Comparison of ENCODE assay signal across 9 mouse cellular contexts in the genomic region with DNA sequence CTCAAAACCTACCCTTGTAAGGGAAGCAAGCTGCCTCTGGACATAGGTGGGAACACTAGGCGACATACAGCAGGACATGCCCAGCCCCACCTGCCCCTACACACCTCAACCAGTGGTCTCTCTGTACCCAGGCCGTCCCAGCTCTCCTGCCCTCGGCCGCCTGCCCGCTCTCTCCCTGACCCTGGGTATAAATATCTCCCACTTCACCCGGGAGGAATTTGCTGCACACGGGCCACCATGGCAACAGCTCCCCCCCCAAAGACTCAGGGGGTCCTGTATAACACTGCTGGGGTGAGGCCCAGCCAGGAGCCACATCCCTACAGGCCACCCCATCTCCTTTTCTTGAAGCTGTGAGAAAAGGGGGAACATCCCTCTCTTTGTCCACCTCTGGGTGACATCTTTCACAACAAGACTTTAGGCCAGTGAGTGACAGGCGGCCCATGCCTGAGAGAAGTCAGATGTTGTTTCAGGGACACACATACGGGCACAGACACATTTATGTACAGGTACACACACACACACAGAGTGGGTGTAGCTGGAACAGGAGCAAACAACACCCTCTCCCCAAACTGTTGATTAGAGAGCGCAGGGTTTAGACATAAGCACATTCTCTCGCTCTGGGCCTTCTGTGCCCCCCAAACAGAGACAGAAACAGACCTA. TPM values are rescaled to one million over a fixed set of nuclear protein-coding genes. Genes with fewer than 3 reads are reported as not detected.
DNase-seq lines count a peak whose midpoint lies in the region; ATAC-seq and TF ChIP-seq lines count a peak whose summit lies in the region.
"Had no signal": no experiment of that assay in that cellular context is flagged by ENCODE, and none has a peak within 500 bp of the region (broad histone marks: within the 10 kb centered on the region; RNA-seq: fewer than 3 reads in every experiment).

No protein-coding gene starts in this region.

- TF ChIP-seq CTCF in left cerebral cortex, adult 2 months (IDR thresholded peaks at IDR 0.05) = no peak

- intact Hi-C loops in left cerebral cortex, adult 2 months (cut with DNase I) = loop anchor here (5.0 kb wide), 1 partner anchor 82 kb away; a partner anchor contains a TSS
- intact Hi-C loops in gastrocnemius, postnatal 14 days (cut with DNase I; ENCODE audit: low total_unique reads) = no loop called here

- ATAC-seq in hindbrain, embryonic 15.5 days (ENCODE audit: low FRiP score, low read depth) = no peak
- ATAC-seq in neural tube, embryonic 13.5 days (ENCODE audit: low read depth) = no peak

- H3K36me3 ChIP-seq in hindbrain, embryonic 15.5 days = no peaks in the 10 kb centered on the region
- no peaks in the 10 kb centered on the region for H3K36me3 ChIP-seq in neural tube, embryonic 13.5 days

- H3K9me3 ChIP-seq in hindbrain, embryonic 15.5 days = no peaks in the 10 kb centered on the region
- H3K9me3 ChIP-seq in neural tube, embryonic 13.5 days = no peaks in the 10 kb centered on the region

- 42% methylated on average over 11 of the region's 11 CpGs for WGBS in hindbrain, embryonic 15.5 days
- WGBS in neural tube, embryonic 13.5 days = 46% methylated on average over 11 of the region's 11 CpGs

- no peak for DNase-seq in left cerebral cortex, adult 2 months (ENCODE audit: extremely low spot score in 1 of 2, low spot score in 2 of 2)
- DNase-seq in left cerebral cortex, adult 8-10 months (ENCODE audit: low spot score in 2 of 2) = no peak
- peak; percentile 69 for DNase-seq in gastrocnemius, postnatal 14 days
- DNase-seq in cerebellum, adult 9-11 months = no peak
- no peak for DNase-seq in urinary bladder, postnatal 25 days (ENCODE audit: low spot score)
- no peak for DNase-seq in frontal cortex, postnatal 25 days (ENCODE audit: low spot score in 2 of 2)

- no peak overlapping the region for H3K9ac ChIP-seq in hindbrain, embryonic 15.5 days
- peak overlapping the region; percentile 34; the same call in 1 of the 2 replicates for H3K9ac ChIP-seq in neural tube, embryonic 13.5 days

- H3K27ac ChIP-seq in left cerebral cortex, adult 2 months = peak overlapping the region; percentile 97
- 0 out of 2 replicates have a peak overlapping the region, but pooled peaks have one; percentile 2 for H3K27ac ChIP-seq in hindbrain, embryonic 15.5 days (replicated peaks)
- peak overlapping the region; percentile 7; the same call in 1 of the 2 replicates for H3K27ac ChIP-seq in neural tube, embryonic 13.5 days (replicated peaks)

- H3K4me1 ChIP-seq in hindbrain, embryonic 15.5 days (replicated peaks) = peaks cover 36% of the 10 kb centered on the region
- H3K4me1 ChIP-seq in neural tube, embryonic 13.5 days (replicated peaks) = peaks cover 50% of the 10 kb centered on the region

- H3K4me2 ChIP-seq in hindbrain, embryonic 15.5 days = peak overlapping the region; percentile 30
- peak overlapping the region; percentile 63 for H3K4me2 ChIP-seq in neural tube, embryonic 13.5 days

- H3K27me3 ChIP-seq in hindbrain, embryonic 15.5 days = peaks cover 35% of the 10 kb centered on the region
- peaks cover 54% of the 10 kb centered on the region for H3K27me3 ChIP-seq in neural tube, embryonic 13.5 days

- H3K4me3 ChIP-seq in left cerebral cortex, adult 2 months = peak overlapping the region; percentile 9
- no peak overlapping the region for H3K4me3 ChIP-seq in hindbrain, embryonic 15.5 days
- no peak overlapping the region for H3K4me3 ChIP-seq in neural tube, embryonic 13.5 days
- H3K4me3 ChIP-seq: myocyte had no signal

RNA-seq across cellular contexts. Expression of a gene that starts 2.2 kb away (rescaled TPM):
- total RNA-seq in left cerebral cortex, adult 2 months (2021) = 10 to 100 TPM; 72.8 to 79.1 TPM
- 100 to 1,000 TPM in 2 of 4 experiments, 10 to 100 TPM in 2; 57.6 to 144 (median 110) TPM for total RNA-seq in left cerebral cortex, adult 8-10 months (2022)
- 1,000 to 10,000 TPM; 1,292 to 1,295 TPM for total RNA-seq in gastrocnemius, postnatal 14 days (2021)
- 46.2 and 55.7 TPM in 2 replicates for polyA plus RNA-seq in hindbrain, embryonic 15.5 days (2015; fragmentation: Nextera tagmentation; extraction: Ambion mirVana)
- 28.2 and 33.9 TPM in 2 replicates for polyA plus RNA-seq in neural tube, embryonic 13.5 days (2015; fragmentation: Nextera tagmentation; extraction: Ambion mirVana)

RNA-seq across cellular contexts. Expression of a gene that starts 3.5 kb away (rescaled TPM):
- 100 to 1,000 TPM; 174 to 184 TPM for total RNA-seq in left cerebral cortex, adult 2 months (2021)
- 100 to 1,000 TPM; 162 to 173 (median 169) TPM for total RNA-seq in left cerebral cortex, adult 8-10 months (2022)
- 1 to 10 TPM; 2.0 to 2.1 TPM for total RNA-seq in gastrocnemius, postnatal 14 days (2021)
- polyA plus RNA-seq in hindbrain, embryonic 15.5 days (2015; fragmentation: Nextera tagmentation; extraction: Ambion mirVana) = 265 and 282 TPM in 2 replicates
- 181 and 239 TPM in 2 replicates for polyA plus RNA-seq in neural tube, embryonic 13.5 days (2015; fragmentation: Nextera tagmentation; extraction: Ambion mirVana)
- polyA plus RNA-seq: myocyte had no signal

RNA-seq across cellular contexts. Expression of a gene that starts 4.4 kb away (rescaled TPM):
- 10 to 100 TPM; 28.9 to 34.1 TPM for total RNA-seq in left cerebral cortex, adult 2 months (2021)
- total RNA-seq in left cerebral cortex, adult 8-10 months (2022) = 10 to 100 TPM; 35.0 to 50.6 (median 40.8) TPM
- total RNA-seq in gastrocnemius, postnatal 14 days (2021) = 1 to 10 TPM; 6.2 to 8.7 TPM
- 0.57 and 1.0 TPM in 2 replicates for polyA plus RNA-seq in hindbrain, embryonic 15.5 days (2015; fragmentation: Nextera tagmentation; extraction: Ambion mirVana)
- polyA plus RNA-seq in neural tube, embryonic 13.5 days (2015; fragmentation: Nextera tagmentation; extraction: Ambion mirVana) = 2.0 and 2.6 TPM in 2 replicates
- polyA plus RNA-seq: myocyte had no signal

RNA-seq across cellular contexts. Expression of a gene that starts 12.5 kb away (rescaled TPM):
- 10 to 100 TPM; 34.1 to 39.0 TPM for total RNA-seq in left cerebral cortex, adult 2 months (2021)
- total RNA-seq in left cerebral cortex, adult 8-10 months (2022) = 10 to 100 TPM; 25.8 to 33.5 (median 30.0) TPM
- 10 to 100 TPM; 12.6 to 14.3 TPM for total RNA-seq in gastrocnemius, postnatal 14 days (2021)
- polyA plus RNA-seq in hindbrain, embryonic 15.5 days (2015; fragmentation: Nextera tagmentation; extraction: Ambion mirVana) = 19.2 and 26.8 TPM in 2 replicates
- polyA plus RNA-seq in neural tube, embryonic 13.5 days (2015; fragmentation: Nextera tagmentation; extraction: Ambion mirVana) = 15.9 and 19.6 TPM in 2 replicates

RNA-seq across cellular contexts. Expression of a gene that starts 21.7 kb away (rescaled TPM):
- total RNA-seq in left cerebral cortex, adult 2 months (2021) = not detected
- total RNA-seq in left cerebral cortex, adult 8-10 months (2022) = 1 to 10 TPM in 3 of 4 experiments, under 1 TPM in 1; 0.75 to 2.1 (median 1.2) TPM
- total RNA-seq in gastrocnemius, postnatal 14 days (2021) = 1 to 10 TPM; 1.9 to 3.3 TPM
- polyA plus RNA-seq in hindbrain, embryonic 15.5 days (2015; fragmentation: Nextera tagmentation; extraction: Ambion mirVana) = 0.31 TPM in 1 of 2 replicates, not detected in the other
- polyA plus RNA-seq in neural tube, embryonic 13.5 days (2015; fragmentation: Nextera tagmentation; extraction: Ambion mirVana) = 2.2 and 2.5 TPM in 2 replicates

Comparison
In these comparisons a context has a peak if more than half of its experiments do, and no peak if none do; other contexts are left out.
1. H3K27ac ChIP-seq: peak in every context shown above with its lines; median percentile 97 in left cerebral cortex, adult 2 months; 7 in neural tube, embryonic 13.5 days; 2 in hindbrain, embryonic 15.5 days.
2. RNA of a gene that starts 2.2 kb away (total RNA-seq): 1,292 to 1,295 TPM in gastrocnemius, postnatal 14 days; 57.6 to 144 TPM in left cerebral cortex, adult 8-10 months and 72.8 to 79.1 TPM in left cerebral cortex, adult 2 months; every median in the first group is over 4 times any median in the second.
3. RNA of a gene that starts 3.5 kb away (total RNA-seq): 174 to 184 TPM in left cerebral cortex, adult 2 months and 162 to 173 TPM in left cerebral cortex, adult 8-10 months; 2.0 to 2.1 TPM in gastrocnemius, postnatal 14 days; every median in the first group is over 10 times any median in the second.